Comparison of ENCODE assay signal across 13 mouse cellular contexts in the genomic region with DNA sequence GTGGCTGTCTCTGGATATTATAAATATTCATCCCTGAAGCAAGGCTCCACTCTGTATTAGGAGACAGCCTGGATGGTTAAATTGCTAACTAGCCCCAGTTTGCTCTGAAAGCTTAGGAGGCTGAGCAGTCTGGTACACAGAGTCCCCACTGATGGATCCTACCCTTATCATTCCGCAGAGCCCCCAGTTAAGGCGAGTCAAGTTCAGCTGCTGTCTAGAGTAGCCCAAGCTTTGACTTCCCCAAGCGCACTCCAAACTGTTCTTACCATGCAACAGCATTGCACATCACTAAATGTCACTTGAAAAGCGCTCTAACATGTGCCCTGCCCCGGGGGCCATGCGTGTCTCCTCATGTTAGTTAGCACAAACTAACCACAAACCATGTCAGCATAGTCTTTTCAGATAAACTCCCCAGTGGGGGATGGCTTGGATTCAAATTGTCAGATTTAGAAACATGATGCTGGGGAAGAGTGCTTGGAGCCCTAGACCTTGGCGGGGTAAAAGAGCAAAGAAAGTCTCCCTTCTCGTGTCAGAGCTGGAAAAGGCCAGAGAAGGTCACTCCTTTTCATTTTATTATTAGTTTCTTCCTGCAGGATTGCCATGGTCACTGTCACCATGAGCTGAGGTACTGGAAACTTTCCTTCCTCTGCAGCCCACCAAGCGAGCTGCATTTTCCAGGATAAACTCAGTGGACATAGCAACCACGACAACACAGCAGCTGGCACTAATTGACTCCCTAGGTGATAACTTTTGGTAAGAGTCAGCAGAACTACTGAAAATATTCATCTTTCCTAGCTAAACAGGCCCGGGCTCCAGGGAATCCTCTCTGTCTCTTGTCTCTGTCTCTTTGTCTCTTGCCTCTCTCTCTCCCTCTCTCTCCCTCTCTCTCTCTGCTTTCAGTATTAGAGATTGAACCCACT. TPM values are rescaled to one million over a fixed set of nuclear protein-coding genes. Genes with fewer than 3 reads are reported as not detected.
A peak's percentile ranks its signal among the peaks of the same experiment; 100 is the strongest.
DNase-seq lines count a peak whose midpoint lies in the region; ATAC-seq and TF ChIP-seq lines count a peak whose summit lies in the region.
"Had no signal": no experiment of that assay in that cellular context is flagged by ENCODE, and none has a peak within 500 bp of the region (broad histone marks: within the 10 kb centered on the region; RNA-seq: fewer than 3 reads in every experiment).

No protein-coding gene starts in this region.

- no peaks in the 10 kb centered on the region for H3K36me3 ChIP-seq in heart, adult 2 months (ENCODE audit: control insufficient read depth, insufficient read depth, low read length)
- no peaks in the 10 kb centered on the region for H3K36me3 ChIP-seq in embryonic facial prominence, embryonic 12.5 days
- H3K36me3 ChIP-seq in hindbrain, postnatal 0 days (ENCODE audit: insufficient read depth, low read length), result no peaks in the 10 kb centered on the region
- H3K36me3 ChIP-seq in neural tube, embryonic 11.5 days (ENCODE audit: control insufficient read depth, insufficient read depth, low read length), result no peaks in the 10 kb centered on the region

- H3K9me3 ChIP-seq in embryonic facial prominence, embryonic 12.5 days, result no peaks in the 10 kb centered on the region
- no peaks in the 10 kb centered on the region for H3K9me3 ChIP-seq in hindbrain, postnatal 0 days (ENCODE audit: low read length)
- no peaks in the 10 kb centered on the region for H3K9me3 ChIP-seq in neural tube, embryonic 11.5 days (ENCODE audit: control insufficient read depth, low read length)

- peaks cover 9% of the 10 kb centered on the region for H3K4me1 ChIP-seq in heart, adult 2 months (ENCODE audit: control insufficient read depth, insufficient read depth, low read length)
- peaks cover 33% of the 10 kb centered on the region for H3K4me1 ChIP-seq in embryonic facial prominence, embryonic 12.5 days
- peaks cover 3% of the 10 kb centered on the region for H3K4me1 ChIP-seq in hindbrain, postnatal 0 days (ENCODE audit: insufficient read depth, low read length)
- peaks cover 12% of the 10 kb centered on the region for H3K4me1 ChIP-seq in neural tube, embryonic 11.5 days (ENCODE audit: control insufficient read depth, insufficient read depth, low read length)

- peak overlapping the region; percentile 90 for H3K9ac ChIP-seq in heart, adult 2 months (ENCODE audit: low read depth, low read length)
- H3K9ac ChIP-seq in embryonic facial prominence, embryonic 12.5 days, result no peak overlapping the region
- no peak overlapping the region for H3K9ac ChIP-seq in hindbrain, postnatal 0 days (replicated peaks; ENCODE audit: low read length)
- no peak overlapping the region for H3K9ac ChIP-seq in neural tube, embryonic 11.5 days (ENCODE audit: low read length)

- 38% methylated on average over 11 of the region's 11 CpGs for WGBS in heart, adult 2 months
- WGBS in embryonic facial prominence, embryonic 12.5 days, result 18% methylated on average over 11 of the region's 11 CpGs
- WGBS in hindbrain, postnatal 0 days, result 28% methylated on average over 11 of the region's 11 CpGs
- WGBS in neural tube, embryonic 11.5 days, result 29% methylated on average over 11 of the region's 11 CpGs

- H3K79me2 ChIP-seq in heart, adult 2 months (replicated peaks; ENCODE audit: control insufficient read depth, insufficient read depth, low read length), result peaks cover 2% of the 10 kb centered on the region; the same call in 1 of the 2 replicates

- DNase-seq in heart, adult 2 months, result no peak
- DNase-seq in heart, adult 9 months (ENCODE audit: low spot score in 2 of 2), result no peak
- no peak for DNase-seq in hindbrain, postnatal 0 days (ENCODE audit: low spot score)
- peak; percentile 39 for DNase-seq in neural tube, embryonic 11.5 days (ENCODE audit: low spot score)
- DNase-seq in layer of hippocampus, postnatal 14 days (ENCODE audit: low spot score in 2 of 2), result no peak
- DNase-seq in cerebellum, adult 18-20 months, result no peak
- DNase-seq: cerebellum, adult 11 months; gastrocnemius, postnatal 10 days; lung, postnatal 14 days; thymus, adult 18-20 months had no signal

- intact Hi-C loops in heart, adult 2 months (cut with DNase I), result loop anchor here (2.0 kb wide), 2 partner anchors 27 to 29 kb away; no protein-coding TSS in a partner anchor

- H3K27me3 ChIP-seq in heart, adult 2 months (ENCODE audit: control insufficient read depth, insufficient read depth, low read length), result 0 out of 2 replicates have a peak, but pooled peaks cover 1% of the 10 kb centered on the region
- H3K27me3 ChIP-seq in embryonic facial prominence, embryonic 12.5 days, result peaks cover 72% of the 10 kb centered on the region
- H3K27me3 ChIP-seq in hindbrain, postnatal 0 days (ENCODE audit: insufficient read depth, low read length), result peaks cover 4% of the 10 kb centered on the region; the same call in 1 of the 2 replicates
- H3K27me3 ChIP-seq in neural tube, embryonic 11.5 days (ENCODE audit: control insufficient read depth, insufficient read depth, low read length), result peaks cover 33% of the 10 kb centered on the region

- H3K4me2 ChIP-seq in embryonic facial prominence, embryonic 12.5 days (replicated peaks), result peak overlapping the region; percentile 42
- peak overlapping the region; percentile 96 for H3K4me2 ChIP-seq in hindbrain, postnatal 0 days (ENCODE audit: low read depth, low read length)
- H3K4me2 ChIP-seq in neural tube, embryonic 11.5 days (ENCODE audit: low read depth), result no peak overlapping the region

- ATAC-seq in embryonic facial prominence, embryonic 12.5 days (ENCODE audit: insufficient number of reproducible peaks, insufficient read depth, low FRiP score, low TSS enrichment), result no peak
- ATAC-seq in hindbrain, postnatal 0 days, result no peak
- ATAC-seq in neural tube, embryonic 11.5 days (ENCODE audit: insufficient read depth, low FRiP score, low TSS enrichment), result no peak
- no peak for ATAC-seq in cerebellum, adult (ENCODE audit: insufficient number of reproducible peaks, low FRiP score, low TSS enrichment)

- peak overlapping the region; percentile 42 for H3K4me3 ChIP-seq in heart, adult 2 months
- H3K4me3 ChIP-seq in embryonic facial prominence, embryonic 12.5 days, result no peak overlapping the region
- peak overlapping the region; percentile 66 for H3K4me3 ChIP-seq in hindbrain, postnatal 0 days (ENCODE audit: low read length)
- H3K4me3 ChIP-seq in neural tube, embryonic 11.5 days (ENCODE audit: low read depth, low read length), result no peak overlapping the region

- no peak for TF ChIP-seq CTCF in heart, adult 2 months (IDR thresholded peaks at IDR 0.05)
- TF ChIP-seq CTCF in hindbrain, postnatal 0 days (IDR thresholded peaks at IDR 0.05; ENCODE audit: low read depth), result no peak

- no peak for TF ChIP-seq EP300 in heart, adult 2 months (IDR thresholded peaks at IDR 0.05; ENCODE audit: insufficient read depth, low read depth, low read length)

- H3K27ac ChIP-seq in heart, adult 2 months, result peak overlapping the region; percentile 69
- H3K27ac ChIP-seq in embryonic facial prominence, embryonic 12.5 days, result no peak overlapping the region
- H3K27ac ChIP-seq in hindbrain, postnatal 0 days, result peak overlapping the region; percentile 9; the same call in 1 of the 2 replicates
- no peak overlapping the region for H3K27ac ChIP-seq in neural tube, embryonic 11.5 days (ENCODE audit: low read depth, low read length)

- TF ChIP-seq POLR2A in heart, adult 2 months (IDR thresholded peaks at IDR 0.05; ENCODE audit: insufficient read depth, low read depth, low read length), result no peak

RNA-seq across cellular contexts. Expression of a gene that starts 1.9 kb away (rescaled TPM):
- 100 to 1,000 TPM; 255 to 283 TPM for total RNA-seq in heart, adult 2 months (2021)
- 165 and 190 TPM in 2 replicates for polyA plus RNA-seq in heart, adult 2 months (2012; rRNA removed)
- 9.2 and 9.3 TPM in 2 replicates for polyA plus RNA-seq in embryonic facial prominence, embryonic 12.5 days (2016; fragmentation: Nextera tagmentation; extraction: Ambion mirVana)
- 19.4 and 23.5 TPM in 2 replicates for total RNA-seq in hindbrain, postnatal 0 days (2014; rRNA removed)
- 53.6 and 65.6 TPM in 2 replicates for polyA plus RNA-seq in hindbrain, postnatal 0 days (2015; fragmentation: Nextera tagmentation; extraction: Ambion mirVana)
- polyA plus RNA-seq in neural tube, embryonic 11.5 days (2014; fragmentation: Nextera tagmentation; extraction: Ambion mirVana), result 3.8 and 4.8 TPM in 2 replicates
- total RNA-seq in layer of hippocampus, postnatal 14 days (2021), result 10 to 100 TPM; 43.1 to 44.4 TPM

RNA-seq across cellular contexts. Expression of a gene that starts 19.6 kb away (rescaled TPM):
- not detected for total RNA-seq in heart, adult 2 months (2021)
- polyA plus RNA-seq in heart, adult 2 months (2012; rRNA removed), result 0.12 TPM in 1 of 2 replicates, not detected in the other
- polyA plus RNA-seq in embryonic facial prominence, embryonic 12.5 days (2016; fragmentation: Nextera tagmentation; extraction: Ambion mirVana), result 0.08 and 0.26 TPM in 2 replicates
- total RNA-seq in hindbrain, postnatal 0 days (2014; rRNA removed), result not detected in 2 replicates
- polyA plus RNA-seq in hindbrain, postnatal 0 days (2015; fragmentation: Nextera tagmentation; extraction: Ambion mirVana), result 0.40 and 0.43 TPM in 2 replicates
- polyA plus RNA-seq in neural tube, embryonic 11.5 days (2014; fragmentation: Nextera tagmentation; extraction: Ambion mirVana), result 0.23 TPM in 1 of 2 replicates, not detected in the other
- total RNA-seq in layer of hippocampus, postnatal 14 days (2021), result under 1 TPM in 1 of 2 experiments, not detected in 1; 0.12 TPM
- total RNA-seq: gastrocnemius, postnatal 10 days; left cerebral cortex, postnatal 10 days had no signal

RNA-seq across cellular contexts. Expression of a gene that starts 28.1 kb away (rescaled TPM):
- total RNA-seq in heart, adult 2 months (2021), result 10 to 100 TPM; 79.8 to 81.6 TPM
- 63.9 and 83.2 TPM in 2 replicates for polyA plus RNA-seq in heart, adult 2 months (2012; rRNA removed)
- 31.9 and 33.9 TPM in 2 replicates for polyA plus RNA-seq in embryonic facial prominence, embryonic 12.5 days (2016; fragmentation: Nextera tagmentation; extraction: Ambion mirVana)
- 44.2 and 53.6 TPM in 2 replicates for total RNA-seq in hindbrain, postnatal 0 days (2014; rRNA removed)
- 41.1 and 45.5 TPM in 2 replicates for polyA plus RNA-seq in hindbrain, postnatal 0 days (2015; fragmentation: Nextera tagmentation; extraction: Ambion mirVana)
- polyA plus RNA-seq in neural tube, embryonic 11.5 days (2014; fragmentation: Nextera tagmentation; extraction: Ambion mirVana), result 24.8 and 36.6 TPM in 2 replicates
- total RNA-seq in layer of hippocampus, postnatal 14 days (2021), result 10 to 100 TPM; 66.3 to 75.2 TPM

RNA-seq across cellular contexts. Expression of a gene that starts 30.7 kb away (rescaled TPM):
- total RNA-seq in heart, adult 2 months (2021), result 1 to 10 TPM; 2.1 to 2.2 TPM
- polyA plus RNA-seq in heart, adult 2 months (2012; rRNA removed), result 3.9 and 15.3 TPM in 2 replicates
- polyA plus RNA-seq in embryonic facial prominence, embryonic 12.5 days (2016; fragmentation: Nextera tagmentation; extraction: Ambion mirVana), result 3.5 and 3.7 TPM in 2 replicates
- total RNA-seq in hindbrain, postnatal 0 days (2014; rRNA removed), result not detected in 2 replicates
- polyA plus RNA-seq in hindbrain, postnatal 0 days (2015; fragmentation: Nextera tagmentation; extraction: Ambion mirVana), result 8.1 and 8.8 TPM in 2 replicates
- polyA plus RNA-seq in neural tube, embryonic 11.5 days (2014; fragmentation: Nextera tagmentation; extraction: Ambion mirVana), result 4.6 and 4.9 TPM in 2 replicates
- 1 to 10 TPM; 1.3 to 3.2 TPM for total RNA-seq in layer of hippocampus, postnatal 14 days (2021)

RNA-seq across cellular contexts. Expression of a gene that starts 40.0 kb away (rescaled TPM):
- total RNA-seq in heart, adult 2 months (2021), result 10 to 100 TPM; 12.4 to 15.3 TPM
- 32.7 and 50.8 TPM in 2 replicates for polyA plus RNA-seq in heart, adult 2 months (2012; rRNA removed)
- polyA plus RNA-seq in embryonic facial prominence, embryonic 12.5 days (2016; fragmentation: Nextera tagmentation; extraction: Ambion mirVana), result 23.3 and 23.6 TPM in 2 replicates
- total RNA-seq in hindbrain, postnatal 0 days (2014; rRNA removed), result 24.2 and 30.6 TPM in 2 replicates
- 31.4 and 34.6 TPM in 2 replicates for polyA plus RNA-seq in hindbrain, postnatal 0 days (2015; fragmentation: Nextera tagmentation; extraction: Ambion mirVana)
- polyA plus RNA-seq in neural tube, embryonic 11.5 days (2014; fragmentation: Nextera tagmentation; extraction: Ambion mirVana), result 14.4 and 15.0 TPM in 2 replicates
- total RNA-seq in layer of hippocampus, postnatal 14 days (2021), result 10 to 100 TPM; 14.4 to 14.6 TPM

Comparison
In these comparisons a context has a peak if more than half of its experiments do, and no peak if none do; other contexts are left out.
1. H3K27ac ChIP-seq: peak in heart, adult 2 months (single experiment) and hindbrain, postnatal 0 days (single experiment); none in embryonic facial prominence, embryonic 12.5 days (single experiment) and neural tube, embryonic 11.5 days (single experiment).
2. H3K4me3 ChIP-seq: peak in heart, adult 2 months (single experiment) and hindbrain, postnatal 0 days (single experiment); none in embryonic facial prominence, embryonic 12.5 days (single experiment) and neural tube, embryonic 11.5 days (single experiment).